Mouse (Mus musculus) spleen, adult 2 months (tissue): ENCODE data around the gene Snrnp25.

Experiments
- CTCF ChIP-seq: fragments of 200-500 bp; IDR thresholded peaks from 2 replicates; pipeline ENCODE4 v1.5.1; 2011; ENCODE audit warnings: mild to moderate bottlenecking, inconsistent platforms; ENCODE audit not compliant: insufficient read depth, insufficient read length, insufficient replicate concordance; ENCODE audit errors: extremely low read depth
- POLR2A ChIP-seq: fragments of 200-500 bp; IDR thresholded peaks from 2 replicates; pipeline ENCODE4 v1.6.1; 2011; ENCODE audit warnings: low read depth, low read length, inconsistent platforms

DNA sequence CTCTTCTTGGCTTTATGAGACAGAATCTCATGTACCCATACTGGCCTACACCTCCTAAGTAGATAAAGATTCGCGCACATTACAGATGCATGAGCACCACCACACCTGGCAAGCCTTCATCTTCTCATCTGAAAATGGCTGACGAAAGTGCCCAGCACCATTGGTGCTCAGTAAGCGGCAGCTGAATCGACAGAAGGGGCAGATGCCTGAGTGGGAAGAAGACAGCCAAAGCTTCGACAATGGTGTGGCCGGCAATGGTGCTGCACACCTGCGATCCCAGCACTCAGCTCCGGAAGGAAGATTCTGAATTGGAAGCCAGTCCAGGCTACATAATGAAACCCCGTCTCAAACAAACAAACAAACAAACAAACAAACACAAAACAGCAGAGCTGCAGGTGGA lies 14.1 kb downstream of the Snrnp25 start:
- no peak for TF ChIP-seq CTCF
- TF ChIP-seq POLR2A, result no peak
